Mouse (Mus musculus) cerebellum, adult (tissue): ENCODE measurements around the gene Maml3.

Experiments used
- ATAC-seq: cut with Nextera tagmentation; 2 replicates; pipeline ENCODE4 v1.9.2; 2017; ENCODE audit warnings: mild to moderate bottlenecking, moderate library complexity, mixed read lengths; ENCODE audit not compliant: insufficient number of reproducible peaks, low FRiP score, low TSS enrichment

Maml3 gene

GRCm38 (mm10) chr3:51729109-51729918 is 375.6 kb downstream of the Maml3 start:
- no peak for ATAC-seq

GRCm38 (mm10) chr3:51728456-51728855 is 376.4 kb downstream of the Maml3 start:
- ATAC-seq, result no peak

GRCm38 (mm10) chr3:51727968-51728367 is 376.9 kb downstream of the Maml3 start:
- ATAC-seq, result no peak

- ATAC-seq, result no peak
Observed at GRCm38 (mm10) chr3:51727487-51727886, 377.4 kb downstream of the Maml3 start.

GRCm38 (mm10) chr3:51726257-51726656 is 378.6 kb downstream of the Maml3 start:
- ATAC-seq, result no peak

GRCm38 (mm10) chr3:51719982-51720381 is 384.9 kb downstream of the Maml3 start:
- no peak for ATAC-seq

GRCm38 (mm10) chr3:51719373-51719772 is 385.5 kb downstream of the Maml3 start:
- no peak for ATAC-seq

- no peak for ATAC-seq
Observed at GRCm38 (mm10) chr3:51717909-51718308, 387.0 kb downstream of the Maml3 start.

GRCm38 (mm10) chr3:51717455-51717854 is 387.4 kb downstream of the Maml3 start:
- no peak for ATAC-seq

GRCm38 (mm10) chr3:51714469-51714868 is 390.4 kb downstream of the Maml3 start:
- no peak for ATAC-seq

GRCm38 (mm10) chr3:51713233-51713632 is 391.6 kb downstream of the Maml3 start:
- no peak for ATAC-seq

- ATAC-seq, result no peak
Observed at GRCm38 (mm10) chr3:51712382-51712781, 392.5 kb downstream of the Maml3 start.

GRCm38 (mm10) chr3:51708746-51709411 is 396.0 kb downstream of the Maml3 start:
- ATAC-seq, result peak; percentile 91

GRCm38 (mm10) chr3:51708375-51708745 is 396.5 kb downstream of the Maml3 start:
- ATAC-seq, result no peak

- ATAC-seq, result no peak
Observed at GRCm38 (mm10) chr3:51705220-51705619, 399.7 kb downstream of the Maml3 start.

- no peak for ATAC-seq
Observed at GRCm38 (mm10) chr3:51703478-51703877, 401.4 kb downstream of the Maml3 start.

GRCm38 (mm10) chr3:51702701-51703286 is 402.1 kb downstream of the Maml3 start:
- no peak for ATAC-seq

GRCm38 (mm10) chr3:51701950-51702349 is 402.9 kb downstream of the Maml3 start:
- ATAC-seq, result no peak

- ATAC-seq, result peak; percentile 95
Observed at GRCm38 (mm10) chr3:51701281-51701751, 403.6 kb downstream of the Maml3 start.

- no peak for ATAC-seq
Observed at GRCm38 (mm10) chr3:51700731-51701280, 404.1 kb downstream of the Maml3 start.

GRCm38 (mm10) chr3:51700123-51700522 is 404.8 kb downstream of the Maml3 start:
- no peak for ATAC-seq
